Comparison of ENCODE assay signal across 9 mouse cellular contexts in the genomic region with DNA sequence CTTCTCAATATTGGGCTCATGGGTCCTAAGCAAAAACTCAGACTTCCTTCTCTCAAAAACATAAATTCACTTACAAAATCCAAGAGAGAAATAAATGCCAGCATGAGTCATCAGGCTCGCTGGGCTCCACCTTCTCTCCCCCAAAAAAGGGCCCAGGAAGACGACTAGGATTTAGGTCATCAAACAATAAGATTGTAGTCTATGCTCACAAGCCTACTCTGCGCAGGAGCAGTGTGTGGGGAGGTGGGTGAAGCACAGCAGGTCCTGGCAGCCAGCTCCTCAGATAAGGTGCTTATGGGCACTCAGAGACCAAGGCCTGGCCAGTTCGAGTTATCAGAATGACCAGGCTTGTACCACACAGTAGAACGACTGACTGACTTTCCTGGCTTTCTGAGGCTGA. TPM values are rescaled to one million over a fixed set of nuclear protein-coding genes. Genes with fewer than 3 reads are reported as not detected.
A peak's percentile ranks its signal among the peaks of the same experiment; 100 is the strongest.
DNase-seq lines count a peak whose midpoint lies in the region; ATAC-seq and TF ChIP-seq lines count a peak whose summit lies in the region.
"Had no signal": no experiment of that assay in that cellular context is flagged by ENCODE, and none has a peak within 500 bp of the region (broad histone marks: within the 10 kb centered on the region; RNA-seq: fewer than 3 reads in every experiment).

No protein-coding gene starts in this region.

- TF ChIP-seq CTCF in kidney, postnatal 0 days (IDR thresholded peaks at IDR 0.05; ENCODE audit: low read depth): no peak
- TF ChIP-seq CTCF in embryonic fibroblast, embryonic 13.5 days (IDR thresholded peaks at IDR 0.05; ENCODE audit: borderline replicate concordance, insufficient read depth, low read length): no peak

- H3K4me1 ChIP-seq in kidney, postnatal 0 days (replicated peaks; ENCODE audit: insufficient read depth, low read length): peaks cover 14% of the 10 kb centered on the region; the same call in 1 of the 2 replicates
- H3K4me1 ChIP-seq in kidney, embryonic 15.5 days: peaks cover 41% of the 10 kb centered on the region
- H3K4me1 ChIP-seq in embryonic fibroblast, embryonic 13.5 days (ENCODE audit: control insufficient read depth, insufficient read depth, low read length): peaks cover 24% of the 10 kb centered on the region

- H3K79me2 ChIP-seq in macrophage (ENCODE audit: inconsistent target): peaks cover 96% of the 10 kb centered on the region

- H3K4me3 ChIP-seq in kidney, postnatal 0 days (replicated peaks; ENCODE audit: low read depth, low read length): no peak overlapping the region
- H3K4me3 ChIP-seq in kidney, embryonic 15.5 days (replicated peaks): no peak overlapping the region
- H3K4me3 ChIP-seq in embryonic fibroblast, embryonic 13.5 days (ENCODE audit: insufficient read depth, low read length): no peak overlapping the region
- no peak overlapping the region for H3K4me3 ChIP-seq in macrophage (ENCODE audit: inconsistent target)

- H3K27me3 ChIP-seq in kidney, postnatal 0 days (ENCODE audit: insufficient read depth, low read length): no peaks in the 10 kb centered on the region
- no peaks in the 10 kb centered on the region for H3K27me3 ChIP-seq in kidney, embryonic 15.5 days

- H3K9ac ChIP-seq in kidney, postnatal 0 days (ENCODE audit: low read depth, low read length): no peak overlapping the region
- H3K9ac ChIP-seq in kidney, embryonic 15.5 days: no peak overlapping the region

- 70% methylated on average over 5 of the region's 5 CpGs for WGBS in kidney, postnatal 0 days
- 72% methylated on average over 5 of the region's 5 CpGs for WGBS in kidney, embryonic 15.5 days
- 16% methylated on average over 5 of the region's 5 CpGs for WGBS in macrophage (ENCODE audit: missing documents)

- ATAC-seq in kidney, postnatal 0 days (replicated peaks; ENCODE audit: low FRiP score, low read depth): no peak
- no peak for ATAC-seq in kidney, embryonic 15.5 days (replicated peaks; ENCODE audit: low FRiP score)
- ATAC-seq in granulocyte monocyte progenitor cell, adult 5-6 weeks (replicated peaks; ENCODE audit: poor library complexity, severe bottlenecking): no peak

- H3K27ac ChIP-seq in kidney, postnatal 0 days: 0 out of 2 replicates have a peak overlapping the region, but pooled peaks have one; percentile 70
- H3K27ac ChIP-seq in kidney, embryonic 15.5 days: no peak overlapping the region
- peak overlapping the region; percentile 79 for H3K27ac ChIP-seq in embryonic fibroblast, embryonic 13.5 days (ENCODE audit: insufficient read depth, low read length)
- peak overlapping the region; percentile 94 for H3K27ac ChIP-seq in macrophage

- H3K4me2 ChIP-seq in kidney, postnatal 0 days (ENCODE audit: low read length): no peak overlapping the region
- H3K4me2 ChIP-seq in kidney, embryonic 15.5 days: no peak overlapping the region

- no peak for DNase-seq in kidney, postnatal 0 days (ENCODE audit: low spot score)
- DNase-seq in NIH3T3 (ENCODE audit: low read depth): peak; percentile 80
- DNase-seq in spleen, postnatal 4 days (ENCODE audit: low spot score in 2 of 2): no peak
- no peak for DNase-seq in adrenal gland, postnatal 4 days (ENCODE audit: low spot score in 2 of 2)

- H3K36me3 ChIP-seq in kidney, postnatal 0 days (ENCODE audit: insufficient read depth, low read length): peaks cover 27% of the 10 kb centered on the region
- H3K36me3 ChIP-seq in kidney, embryonic 15.5 days: peaks cover 42% of the 10 kb centered on the region
- H3K36me3 ChIP-seq in macrophage (ENCODE audit: inconsistent target): peaks cover 30% of the 10 kb centered on the region

- no peak for TF ChIP-seq POLR2A in embryonic fibroblast, embryonic 13.5 days (IDR thresholded peaks at IDR 0.05; ENCODE audit: low read depth, low read length)

- H3K9me3 ChIP-seq in kidney, postnatal 0 days (replicated peaks; ENCODE audit: low read length): no peaks in the 10 kb centered on the region
- H3K9me3 ChIP-seq in kidney, embryonic 15.5 days (replicated peaks): no peaks in the 10 kb centered on the region

RNA-seq across cellular contexts. Expression of gene Hspb9, which starts 6.7 kb away (rescaled TPM):
- 0.37 TPM in 1 of 2 replicates, not detected in the other for polyA plus RNA-seq in kidney, postnatal 0 days (2015; fragmentation: Nextera tagmentation; extraction: Ambion mirVana)
- 0.27 TPM in 1 of 2 replicates, not detected in the other for polyA plus RNA-seq in kidney, embryonic 15.5 days (2015; fragmentation: Nextera tagmentation; extraction: Ambion mirVana)
- not detected in 2 replicates for polyA plus RNA-seq in embryonic fibroblast, embryonic 13.5 days (2011; ENCODE audit: insufficient read length, low read depth, missing spikeins)
- total RNA-seq in macrophage (2018; cell fraction: chromatin; rRNA removed): 1 to 10 TPM in 6 of 26 experiments, not detected in 20; 1.5 to 3.3 (median 1.7) TPM
- under 1 TPM in 10 of 26 experiments, not detected in 16; 0.25 to 0.92 (median 0.34) TPM for total RNA-seq in macrophage (2018; cell fraction: cytosol; rRNA removed)
- 1 to 10 TPM in 8 of 26 experiments, under 1 TPM in 1, not detected in 17; 0.99 to 5.3 (median 3.1) TPM for total RNA-seq in macrophage (2018; cell fraction: nucleus; rRNA removed)
- not detected in 3 replicates for polyA plus RNA-seq in macrophage (2018)
- not detected in 2 replicates for total RNA-seq in granulocyte monocyte progenitor cell, adult 5-6 weeks (2014; fragmentation: Nextera tagmentation)
- not detected in 2 replicates for total RNA-seq in granulocyte monocyte progenitor cell, adult 5-6 weeks (2017)
- 1 to 10 TPM in 1 of 2 experiments, under 1 TPM in 1; 0.51 to 1.0 TPM for total RNA-seq in adrenal gland, postnatal 4 days (2021)
- total RNA-seq: gastrocnemius, adult 18-20 months had no signal

RNA-seq across cellular contexts. Expression of gene Kat2a, which starts 8.1 kb away (rescaled TPM):
- polyA plus RNA-seq in kidney, postnatal 0 days (2015; fragmentation: Nextera tagmentation; extraction: Ambion mirVana): 39.0 and 40.2 TPM in 2 replicates
- polyA plus RNA-seq in kidney, embryonic 15.5 days (2015; fragmentation: Nextera tagmentation; extraction: Ambion mirVana): 60.9 and 68.1 TPM in 2 replicates
- polyA plus RNA-seq in embryonic fibroblast, embryonic 13.5 days (2011; ENCODE audit: insufficient read length, low read depth, missing spikeins): 31.1 and 34.1 TPM in 2 replicates
- 10 to 100 TPM; 35.6 to 91.5 (median 59.1) TPM for total RNA-seq in macrophage (2018; cell fraction: chromatin; rRNA removed)
- total RNA-seq in macrophage (2018; cell fraction: cytosol; rRNA removed): 10 to 100 TPM; 11.8 to 23.7 (median 19.2) TPM
- total RNA-seq in macrophage (2018; cell fraction: nucleus; rRNA removed): 10 to 100 TPM; 16.9 to 85.9 (median 40.5) TPM
- 22.4 to 41.0 TPM (median 23.3 TPM) in 3 replicates for polyA plus RNA-seq in macrophage (2018)
- total RNA-seq in granulocyte monocyte progenitor cell, adult 5-6 weeks (2014; fragmentation: Nextera tagmentation): 50.0 and 54.4 TPM in 2 replicates
- total RNA-seq in granulocyte monocyte progenitor cell, adult 5-6 weeks (2017): 26.0 and 34.5 TPM in 2 replicates
- 10 to 100 TPM; 54.4 to 56.9 TPM for total RNA-seq in adrenal gland, postnatal 4 days (2021)

RNA-seq across cellular contexts. Expression of gene Dhx58, which starts 16.3 kb away (rescaled TPM):
- 3.3 and 3.7 TPM in 2 replicates for polyA plus RNA-seq in kidney, postnatal 0 days (2015; fragmentation: Nextera tagmentation; extraction: Ambion mirVana)
- polyA plus RNA-seq in kidney, embryonic 15.5 days (2015; fragmentation: Nextera tagmentation; extraction: Ambion mirVana): 2.8 and 3.6 TPM in 2 replicates
- polyA plus RNA-seq in embryonic fibroblast, embryonic 13.5 days (2011; ENCODE audit: insufficient read length, low read depth, missing spikeins): 3.5 and 7.8 TPM in 2 replicates
- total RNA-seq in macrophage (2018; cell fraction: chromatin; rRNA removed): 100 to 1,000 TPM; 134 to 515 (median 340) TPM
- total RNA-seq in macrophage (2018; cell fraction: cytosol; rRNA removed): 100 to 1,000 TPM in 13 of 26 experiments, 10 to 100 TPM in 13; 58.7 to 198 (median 123) TPM
- total RNA-seq in macrophage (2018; cell fraction: nucleus; rRNA removed): 100 to 1,000 TPM; 150 to 535 (median 277) TPM
- polyA plus RNA-seq in macrophage (2018): 42.8 to 129 TPM (median 87.0 TPM) in 3 replicates
- total RNA-seq in granulocyte monocyte progenitor cell, adult 5-6 weeks (2014; fragmentation: Nextera tagmentation): 4.7 and 13.9 TPM in 2 replicates
- total RNA-seq in granulocyte monocyte progenitor cell, adult 5-6 weeks (2017): 8.2 and 17.3 TPM in 2 replicates
- 10 to 100 TPM; 12.6 to 14.2 TPM for total RNA-seq in adrenal gland, postnatal 4 days (2021)

RNA-seq across cellular contexts. Expression of gene Rab5c, which starts 17.7 kb away (rescaled TPM):
- 34.7 and 39.0 TPM in 2 replicates for polyA plus RNA-seq in kidney, postnatal 0 days (2015; fragmentation: Nextera tagmentation; extraction: Ambion mirVana)
- 29.5 and 32.3 TPM in 2 replicates for polyA plus RNA-seq in kidney, embryonic 15.5 days (2015; fragmentation: Nextera tagmentation; extraction: Ambion mirVana)
- polyA plus RNA-seq in embryonic fibroblast, embryonic 13.5 days (2011; ENCODE audit: insufficient read length, low read depth, missing spikeins): 163 and 168 TPM in 2 replicates
- 100 to 1,000 TPM in 1 of 26 experiments, 10 to 100 TPM in 25; 39.2 to 102 (median 64.6) TPM for total RNA-seq in macrophage (2018; cell fraction: chromatin; rRNA removed)
- total RNA-seq in macrophage (2018; cell fraction: cytosol; rRNA removed): 100 to 1,000 TPM; 286 to 464 (median 359) TPM
- 100 to 1,000 TPM in 24 of 26 experiments, 10 to 100 TPM in 2; 81.7 to 239 (median 158) TPM for total RNA-seq in macrophage (2018; cell fraction: nucleus; rRNA removed)
- 348 to 578 TPM (median 378 TPM) in 3 replicates for polyA plus RNA-seq in macrophage (2018)
- total RNA-seq in granulocyte monocyte progenitor cell, adult 5-6 weeks (2014; fragmentation: Nextera tagmentation): 116 and 132 TPM in 2 replicates
- total RNA-seq in granulocyte monocyte progenitor cell, adult 5-6 weeks (2017): 103 and 113 TPM in 2 replicates
- total RNA-seq in adrenal gland, postnatal 4 days (2021): 100 to 1,000 TPM; 171 to 182 TPM

RNA-seq across cellular contexts. Expression of gene Zfp385c, which starts 28.1 kb away (rescaled TPM):
- 1.6 and 2.5 TPM in 2 replicates for polyA plus RNA-seq in kidney, postnatal 0 days (2015; fragmentation: Nextera tagmentation; extraction: Ambion mirVana)
- 0.27 and 0.40 TPM in 2 replicates for polyA plus RNA-seq in kidney, embryonic 15.5 days (2015; fragmentation: Nextera tagmentation; extraction: Ambion mirVana)
- polyA plus RNA-seq in embryonic fibroblast, embryonic 13.5 days (2011; ENCODE audit: insufficient read length, low read depth, missing spikeins): 1.1 TPM in 1 of 2 replicates, not detected in the other
- 1 to 10 TPM in 3 of 26 experiments, under 1 TPM in 2, not detected in 21; 0.49 to 3.0 (median 1.0) TPM for total RNA-seq in macrophage (2018; cell fraction: chromatin; rRNA removed)
- 1 to 10 TPM in 10 of 26 experiments, under 1 TPM in 16; 0.26 to 2.0 (median 0.87) TPM for total RNA-seq in macrophage (2018; cell fraction: cytosol; rRNA removed)
- 1 to 10 TPM in 7 of 26 experiments, under 1 TPM in 9, not detected in 10; 0.17 to 2.5 (median 0.95) TPM for total RNA-seq in macrophage (2018; cell fraction: nucleus; rRNA removed)
- 0.14 to 1.2 TPM (median 0.57 TPM) in 3 replicates for polyA plus RNA-seq in macrophage (2018)
- total RNA-seq in granulocyte monocyte progenitor cell, adult 5-6 weeks (2014; fragmentation: Nextera tagmentation): not detected in 2 replicates
- total RNA-seq in granulocyte monocyte progenitor cell, adult 5-6 weeks (2017): 0.26 TPM in 1 of 2 replicates, not detected in the other
- under 1 TPM; 0.59 to 0.64 TPM for total RNA-seq in adrenal gland, postnatal 4 days (2021)
